Comparison of ENCODE assay signal across 23 mouse cellular contexts in genomic region chr13:33905176-33905954, GRCm38 (mm10). TPM values are rescaled to one million over a fixed set of nuclear protein-coding genes. Genes with fewer than 3 reads are reported as not detected.
DNase-seq lines count a peak whose midpoint lies in the region; ATAC-seq and TF ChIP-seq lines count a peak whose summit lies in the region.
"Had no signal": no experiment of that assay in that cellular context is flagged by ENCODE, and none has a peak within 500 bp of the region (broad histone marks: within the 10 kb centered on the region; RNA-seq: fewer than 3 reads in every experiment).

Gene Serpinb6c, minus strand, starts transcription at chr13:33905708.

- no peaks in the 10 kb centered on the region for H3K4me1 ChIP-seq in lung, postnatal 0 days (ENCODE audit: insufficient read depth, low read depth, low read length)
- peaks cover 3 to 4% of the 10 kb centered on the region in 2 experiments; a peak in 2 of 4 replicates for H3K4me1 ChIP-seq in ES-E14 (ENCODE audit: control insufficient read depth in 2 of 2, insufficient read depth in 2 of 2, low read length in 2 of 2, poor library complexity in 1 of 2)
- H3K4me1 ChIP-seq: forebrain, embryonic 13.5 days; hindbrain, embryonic 15.5 days had no signal

- no peaks in the 10 kb centered on the region for H3K36me3 ChIP-seq in lung, postnatal 0 days (ENCODE audit: insufficient read depth, low read length)
- no peaks in the 10 kb centered on the region for H3K36me3 ChIP-seq in ES-E14 (ENCODE audit: control insufficient read depth, insufficient read depth, low read length, poor library complexity, severe bottlenecking)
- H3K36me3 ChIP-seq: heart, embryonic 10.5 days; hindbrain, embryonic 15.5 days had no signal

- no peaks in the 10 kb centered on the region; the same call in 1 of the 2 replicates for H3K27me3 ChIP-seq in lung, postnatal 0 days (replicated peaks; ENCODE audit: insufficient read depth, low read length)
- H3K27me3 ChIP-seq: forebrain, embryonic 13.5 days; hindbrain, embryonic 15.5 days had no signal

- ATAC-seq in lung, postnatal 0 days, result no peak
- ATAC-seq: forebrain, embryonic 13.5 days; forebrain, postnatal 0 days had no signal

- intact Hi-C loops in gastrocnemius, postnatal 14 days (cut with DNase I; ENCODE audit: low total_unique reads), result no loop called here

- peak; percentile 5 for DNase-seq in gastrocnemius, postnatal 14 days
- DNase-seq in gastrocnemius, postnatal 10 days, result no peak
- peak; percentile 2 for DNase-seq in lung, postnatal 10 days
- no peak for DNase-seq in lung, postnatal 0 days (ENCODE audit: low spot score)
- DNase-seq in ES-E14 (ENCODE audit: low read depth, low spot score), result peak; percentile 45
- DNase-seq in cerebellum, postnatal 36 days, result no peak
- no peak for DNase-seq in spleen, postnatal 10 days (ENCODE audit: low spot score in 2 of 2)
- DNase-seq: adrenal gland, adult 2 months; adrenal gland, postnatal 25 days; cerebellum, adult 18-20 months; cerebellum, adult 9-11 months; forebrain, postnatal 0 days; gastrocnemius, postnatal 36 days; heart, adult 18-20 months; heart, postnatal 14 days; kidney, adult 11 months had no signal

- in situ Hi-C loops in ES-E14 (cut with MboI; ENCODE audit: low sequenced_read_pairs in 2 of 2, unreplicated experiment in 2 of 2), result no loop called here

- H3K9ac ChIP-seq in lung, postnatal 0 days (replicated peaks; ENCODE audit: low read depth), result no peak within 1 kb of the TSS
- H3K9ac ChIP-seq in ES-E14 (ENCODE audit: insufficient read depth, low read depth, low read length, poor library complexity, severe bottlenecking), result 0 out of 2 replicates have a peak within 1 kb of the TSS, but pooled peaks have one; percentile 25
- H3K9ac ChIP-seq: forebrain, embryonic 13.5 days; forebrain, postnatal 0 days; hindbrain, embryonic 15.5 days had no signal

- H3K27ac ChIP-seq in lung, postnatal 0 days (ENCODE audit: low read length), result no peak within 1 kb of the TSS
- H3K27ac ChIP-seq in ES-E14 (ENCODE audit: insufficient read depth, low read depth, low read length, poor library complexity, severe bottlenecking), result peak within 1 kb of the TSS; percentile 59; the same call in 1 of the 2 replicates
- H3K27ac ChIP-seq: forebrain, embryonic 13.5 days; heart, embryonic 10.5 days; hindbrain, embryonic 15.5 days had no signal

- H3K4me3 ChIP-seq in lung, postnatal 0 days (ENCODE audit: low read depth, low read length), result no peak within 1 kb of the TSS
- peak within 1 kb of the TSS in 1 of 2 experiments; percentile 47; a peak in 3 of 4 replicates for H3K4me3 ChIP-seq in ES-E14 (ENCODE audit: insufficient read depth in 1 of 2, low read depth in 1 of 2, low read length in 2 of 2, poor library complexity in 1 of 2, severe bottlenecking in 1 of 2)
- H3K4me3 ChIP-seq: forebrain, embryonic 13.5 days; heart, embryonic 10.5 days; hindbrain, embryonic 15.5 days had no signal

- no peaks in the 10 kb centered on the region for H3K9me3 ChIP-seq in lung, postnatal 0 days (ENCODE audit: low read length)
- no peaks in the 10 kb centered on the region for H3K9me3 ChIP-seq in ES-E14 (ENCODE audit: control insufficient read depth, insufficient read depth, low read depth, low read length)
- H3K9me3 ChIP-seq: forebrain, embryonic 13.5 days; heart, embryonic 10.5 days; hindbrain, embryonic 15.5 days had no signal

- H3K4me2 ChIP-seq in lung, postnatal 0 days (replicated peaks; ENCODE audit: low read depth, low read length), result no peak within 1 kb of the TSS
- H3K4me2 ChIP-seq: forebrain, embryonic 13.5 days; hindbrain, embryonic 15.5 days had no signal

- no peak for TF ChIP-seq EP300 in lung, postnatal 0 days (IDR thresholded peaks at IDR 0.05)

- no peak for TF ChIP-seq CTCF in lung, postnatal 0 days (IDR thresholded peaks at IDR 0.05)

- 69% methylated on average over 18 of the region's 18 CpGs for WGBS in lung, postnatal 0 days

TF ChIP-seq in ES-E14, 5 proteins besides CTCF, POLR2A, EP300 and RAD21:
- TF ChIP-seq ZNF384 (IDR thresholded peaks at IDR 0.05; ENCODE audit: low read depth, low read length) (no peak), CHD2 (IDR thresholded peaks at IDR 0.05; ENCODE audit: low read depth, low read length) (no peak), ZC3H11A (IDR thresholded peaks at IDR 0.05; ENCODE audit: borderline replicate concordance, low read depth, low read length) (no peak), MAFK (IDR thresholded peaks at IDR 0.05; ENCODE audit: insufficient read depth, low read depth, low read length) (no peak), HCFC1 (IDR thresholded peaks at IDR 0.05; ENCODE audit: borderline replicate concordance, insufficient read depth, low read length) (no peak)
TF ChIP-seq in ES-E14: peak in this region for 0.

RNA-seq across cellular contexts. Expression of gene Serpinb6c, which starts in this region (rescaled TPM):
- under 1 TPM; 0.21 to 0.22 TPM for total RNA-seq in gastrocnemius, postnatal 14 days (2021)
- total RNA-seq in gastrocnemius, postnatal 10 days (2021), result under 1 TPM; 0.31 to 0.45 TPM
- not detected in 2 replicates for polyA plus RNA-seq in lung, postnatal 0 days (2015; fragmentation: Nextera tagmentation; extraction: Ambion mirVana)
- 3.7 and 7.1 TPM in 2 replicates for total RNA-seq in ES-E14 (2012; rRNA removed)
- total RNA-seq: adrenal gland, postnatal 25 days; gastrocnemius, postnatal 36 days; heart, adult 18-20 months; hematopoietic stem cell, adult 5-6 weeks; MEL had no signal
- polyA plus RNA-seq: adrenal gland, adult 2 months; embryonic facial prominence, embryonic 11.5 days; forebrain, embryonic 13.5 days; heart, embryonic 10.5 days; heart, embryonic 14.5 days had no signal

Comparison
In these comparisons a context has a peak if more than half of its experiments do, and no peak if none do; other contexts are left out.
1. DNase-seq: peak in lung, postnatal 10 days (single experiment) and ES-E14 (single experiment); none in gastrocnemius, postnatal 10 days (single experiment), lung, postnatal 0 days (single experiment), cerebellum, postnatal 36 days (0 of 2) and spleen, postnatal 10 days (0 of 2).
2. Peak in DNase-seq in gastrocnemius, postnatal 14 days; RNA of the gene not detected or under 1 TPM.